Mouse (Mus musculus) heart, embryonic 14.5 days (tissue): Measurements from ENCODE around the gene Marcks. TPM values are rescaled to one million over a fixed set of nuclear protein-coding genes. Genes with fewer than 3 reads are reported as not detected.

Source experiments
- ATAC-seq: fragments of 200-750 bp; cut with Nextera tagmentation; 2 replicates; pipeline ENCODE4 v1.8.0; 2017; ENCODE audit warnings: low read depth, moderate TSS enrichment; ENCODE audit not compliant: insufficient number of reproducible peaks, insufficient read depth, low FRiP score
- H3K27ac ChIP-seq, 2 experiments: fragments of 200-500 bp in 1 of 2; fragments of 300-500 bp in 1 of 2; sonication (generic) in 1 of 2; replicated peaks in 1 of 2; 2 replicates each; pipeline ENCODE4 v1.5.1; 2012 to 2014; ENCODE audit warnings: low read depth in 2 of 2, low read length in 2 of 2, control low read depth in 1 of 2, mild to moderate bottlenecking in 1 of 2, mixed read lengths in 1 of 2; ENCODE audit not compliant: control insufficient read depth in 1 of 2, insufficient read depth in 1 of 2
- H3K27me3 ChIP-seq: fragments of 300-500 bp; sonication (generic); 2 replicates; pipeline ENCODE4 v1.6.1; 2014; ENCODE audit warnings: mild to moderate bottlenecking, low read length, control low read depth; ENCODE audit not compliant: control insufficient read depth, insufficient read depth
- H3K36me3 ChIP-seq: fragments of 300-500 bp; sonication (generic); 2 replicates; pipeline ENCODE4 v1.6.1; 2014; ENCODE audit warnings: mild to moderate bottlenecking, control low read depth, low read length, mixed read lengths; ENCODE audit not compliant: control insufficient read depth, insufficient read depth
- H3K4me1 ChIP-seq, 2 experiments: fragments of 200-500 bp in 1 of 2; fragments of 300-500 bp in 1 of 2; sonication (generic) in 1 of 2; 2 replicates each; pipeline ENCODE4 v1.6.1; 2012 to 2014; ENCODE audit warnings: low read length in 2 of 2, control low read depth in 1 of 2, mixed read lengths in 1 of 2; ENCODE audit not compliant: control insufficient read depth in 2 of 2, insufficient read depth in 2 of 2
- H3K4me2 ChIP-seq: fragments of 300-500 bp; sonication (generic); 2 replicates; pipeline ENCODE4 v1.6.1; 2014; ENCODE audit warnings: mild to moderate bottlenecking, low read length
- H3K4me3 ChIP-seq, 2 experiments: fragments of 200-500 bp in 1 of 2; fragments of 300-500 bp in 1 of 2; sonication (generic) in 1 of 2; 2 replicates each; pipeline ENCODE4 v1.5.1; 2012 to 2014; ENCODE audit warnings: low read length in 2 of 2, mild to moderate bottlenecking in 2 of 2, control low read depth in 1 of 2, low read depth in 1 of 2, moderate library complexity in 1 of 2; ENCODE audit not compliant: control insufficient read depth in 1 of 2, insufficient read depth in 1 of 2
- H3K9ac ChIP-seq: fragments of 300-500 bp; sonication (generic); 2 replicates; pipeline ENCODE4 v1.6.1; 2014; ENCODE audit warnings: mild to moderate bottlenecking, low read length
- H3K9me3 ChIP-seq: fragments of 300-500 bp; sonication (generic); 2 replicates; pipeline ENCODE4 v1.6.1; 2016; ENCODE audit warnings: low read length, control low read depth; ENCODE audit not compliant: control insufficient read depth
- WGBS: fragments of 180-500 bp; shearing (Covaris S2); extraction: QIAGEN DNeasy Blood & Tissue Kit; methylation state at CpG from one replicate; pipeline ENCODE4 v1.1.7; 2014; 5-methylcytosine and 5-hydroxymethylcytosine counted together
- polyA plus RNA-seq: library from polyadenylated mRNA; unstranded; fragments of >200 nt; fragmentation: Nextera tagmentation; extraction: Ambion mirVana; gene quantifications from 2 replicates; pipeline ENCODE4 v1.2.1, GENCODE M21; 2014

Gene Marcks
- polyA plus RNA-seq, 1 experiment from 2014 or later, result 96.5 TPM

DNA sequence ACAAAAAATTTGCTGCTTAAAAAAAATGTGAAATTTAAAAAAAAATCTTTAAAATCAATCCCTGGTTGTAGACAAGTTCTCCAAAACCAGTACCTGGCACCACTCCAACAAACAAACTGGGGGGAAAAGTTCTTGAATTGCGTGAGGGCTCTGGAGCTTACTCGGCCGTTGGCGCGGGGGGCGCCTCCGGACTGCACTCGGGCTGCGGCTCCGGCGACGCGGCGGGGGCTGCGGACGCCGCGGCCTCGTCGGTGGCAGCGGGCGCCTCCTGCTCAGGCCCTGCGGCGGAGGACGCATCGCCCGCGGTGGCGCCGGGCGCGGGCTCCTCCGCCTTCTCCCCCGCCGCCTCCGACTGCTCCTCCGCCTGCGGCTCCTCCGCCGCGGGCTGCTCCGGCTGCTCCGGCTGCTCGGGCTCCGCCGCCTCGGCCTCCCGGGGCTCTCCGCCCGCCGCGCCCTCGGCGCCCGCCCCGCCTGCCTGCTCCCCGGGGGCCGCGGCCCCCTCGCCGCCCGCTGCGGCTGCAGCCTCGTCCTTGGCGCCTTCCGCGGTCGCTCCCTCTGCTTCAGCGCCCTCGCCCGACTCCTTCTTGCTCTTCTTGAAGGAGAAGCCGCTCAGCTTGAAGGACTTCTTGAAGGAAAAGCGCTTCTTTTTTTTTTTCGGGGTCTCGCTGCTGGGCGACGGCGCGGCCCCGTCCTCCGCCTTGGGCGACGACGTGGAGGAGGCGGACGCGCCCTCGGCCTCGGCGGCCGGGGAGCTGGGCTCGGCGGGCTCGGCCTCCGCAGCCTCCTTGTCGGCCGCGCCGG, 2.6 kb downstream of the Marcks start:
- ATAC-seq, result no peak
- peak overlapping the region; percentile 65 to 76 for H3K4me3 ChIP-seq
- WGBS, result under 1% methylated on average over 93 of the region's 99 CpGs
- peak overlapping the region; percentile 84 to 93 for H3K27ac ChIP-seq
- H3K27me3 ChIP-seq, result no peaks in the 10 kb centered on the region
- 0 out of 4 replicates have a peak, but pooled peaks cover 0 to 3% of the 10 kb centered on the region in 2 experiments for H3K4me1 ChIP-seq
- H3K4me2 ChIP-seq, result peak overlapping the region; percentile 85
- no peaks in the 10 kb centered on the region for H3K9me3 ChIP-seq
- H3K36me3 ChIP-seq, result peaks cover 36% of the 10 kb centered on the region
- peak overlapping the region; percentile 97 for H3K9ac ChIP-seq

DNA sequence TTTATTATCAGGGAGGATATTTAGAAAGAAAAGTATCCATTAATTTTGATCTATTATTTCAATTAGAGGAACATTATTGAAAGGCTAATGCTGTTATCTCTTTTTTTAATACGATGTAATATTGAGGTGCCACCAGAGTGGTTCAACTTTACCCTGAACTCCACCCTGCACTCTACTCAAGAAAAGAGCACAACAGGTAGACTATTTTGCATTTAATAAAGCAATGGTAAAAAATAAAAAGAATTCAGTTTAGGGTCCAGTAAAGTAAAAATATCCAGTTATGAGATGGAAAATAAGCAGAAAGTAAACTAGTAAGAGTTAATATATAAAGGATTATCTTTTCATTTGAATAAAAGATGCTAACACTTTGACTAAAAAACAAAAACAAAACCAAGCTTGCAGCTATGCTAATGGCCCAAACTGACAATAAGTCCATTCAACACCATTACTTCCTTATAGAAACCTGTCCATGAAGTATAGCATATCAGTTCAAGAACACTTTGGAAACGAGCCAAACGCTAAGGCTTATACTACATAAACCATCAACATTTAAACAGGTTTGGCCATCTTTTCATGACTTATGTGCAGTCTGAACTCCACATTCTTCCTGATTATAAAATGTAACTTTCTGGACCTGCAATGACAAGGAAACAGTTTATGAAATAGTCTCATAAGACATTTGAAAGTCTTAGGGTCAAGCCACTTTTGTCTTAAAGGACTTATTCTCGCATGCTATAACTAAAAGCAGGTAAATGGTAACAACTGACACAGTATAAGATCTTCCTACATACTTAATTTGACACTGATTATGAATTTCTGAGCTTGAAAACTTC, 4.6 kb downstream of the Marcks start:
- Histone ChIP-seq H3K4me1 (0 out of 4 replicates have a peak, but pooled peaks cover 0 to 3% of the 10 kb centered on the region in 2 experiments), H3K27ac (no peak overlapping the region), H3K9ac (no peak overlapping the region), H3K4me2 (peak overlapping the region; percentile 85), H3K9me3 (no peaks in the 10 kb centered on the region), H3K36me3 (peaks cover 36% of the 10 kb centered on the region), H3K4me3 (peak overlapping the region in 1 of 2 experiments; percentile 16; a peak in 1 of 4 replicates), H3K27me3 (no peaks in the 10 kb centered on the region)
- ATAC-seq, result no peak
- 88% methylated on average over 4 of the region's 4 CpGs for WGBS

- no peak for ATAC-seq
- no peak overlapping the region for H3K4me2 ChIP-seq
- 94% methylated on average over 4 of the region's 4 CpGs for WGBS
Measured at GRCm38 (mm10) chr10:37132671-37133070, 6.0 kb downstream of the Marcks start.

GRCm38 (mm10) chr10:37129652-37130051, 9.1 kb downstream of the Marcks start:
- Histone ChIP-seq H3K27ac (no peak overlapping the region), H3K27me3 (no peaks in the 10 kb centered on the region), H3K4me1 (no peaks in the 10 kb centered on the region), H3K9ac (no peak overlapping the region), H3K36me3 (peaks cover 20% of the 10 kb centered on the region), H3K4me3 (no peak overlapping the region), H3K4me2 (no peak overlapping the region), H3K9me3 (no peaks in the 10 kb centered on the region)
- no peak for ATAC-seq
- WGBS, result 82% methylated on average over 3 of the region's 3 CpGs

More at GRCm38 (mm10) chr10:37132671-37133070, 6.0 kb downstream of the Marcks start:
- Histone ChIP-seq H3K27ac (no peak overlapping the region), H3K36me3 (peaks cover 36% of the 10 kb centered on the region), H3K4me1 (0 out of 4 replicates have a peak, but pooled peaks cover 0 to 3% of the 10 kb centered on the region in 2 experiments), H3K27me3 (no peaks in the 10 kb centered on the region), H3K9ac (no peak overlapping the region), H3K9me3 (no peaks in the 10 kb centered on the region), H3K4me3 (no peak overlapping the region)

DNA sequence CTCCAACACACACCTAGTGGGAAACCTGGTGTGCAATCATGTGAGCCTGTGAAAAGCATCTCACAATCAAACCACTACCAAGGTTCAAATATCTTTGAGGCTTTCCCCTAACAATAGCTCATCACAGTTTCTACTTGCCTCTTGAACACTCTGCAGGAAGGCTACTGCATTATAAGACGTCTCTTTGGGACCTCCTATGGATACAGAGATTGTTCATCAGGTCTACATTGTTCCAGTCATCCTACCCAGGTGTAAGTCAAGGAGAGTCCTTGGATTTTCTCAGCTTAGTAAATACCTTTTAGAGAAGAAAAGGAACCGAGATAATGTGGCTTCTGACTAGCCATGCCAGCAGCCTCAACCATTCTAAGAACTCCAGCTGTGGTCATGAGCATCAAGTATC, 23.4 kb downstream of the Marcks start:
- H3K4me1 ChIP-seq, result no peaks in the 10 kb centered on the region
- no peaks in the 10 kb centered on the region for H3K9me3 ChIP-seq
- H3K27me3 ChIP-seq, result no peaks in the 10 kb centered on the region
- H3K9ac ChIP-seq, result no peak overlapping the region
- H3K27ac ChIP-seq, result no peak overlapping the region
- no peak overlapping the region for H3K4me2 ChIP-seq
- no peak overlapping the region for H3K4me3 ChIP-seq
- no peak for ATAC-seq
- 54% methylated on average over 2 of the region's 2 CpGs for WGBS
- no peaks in the 10 kb centered on the region for H3K36me3 ChIP-seq

GRCm38 (mm10) chr10:37112812-37113211, 25.9 kb downstream of the Marcks start:
- Histone ChIP-seq H3K4me3 (no peak overlapping the region), H3K4me2 (no peak overlapping the region), H3K4me1 (no peaks in the 10 kb centered on the region), H3K27me3 (no peaks in the 10 kb centered on the region), H3K9me3 (no peaks in the 10 kb centered on the region), H3K9ac (no peak overlapping the region), H3K36me3 (no peaks in the 10 kb centered on the region), H3K27ac (no peak overlapping the region)
- no peak for ATAC-seq
- WGBS, result 83% methylated on average over 4 of the region's 4 CpGs

DNA sequence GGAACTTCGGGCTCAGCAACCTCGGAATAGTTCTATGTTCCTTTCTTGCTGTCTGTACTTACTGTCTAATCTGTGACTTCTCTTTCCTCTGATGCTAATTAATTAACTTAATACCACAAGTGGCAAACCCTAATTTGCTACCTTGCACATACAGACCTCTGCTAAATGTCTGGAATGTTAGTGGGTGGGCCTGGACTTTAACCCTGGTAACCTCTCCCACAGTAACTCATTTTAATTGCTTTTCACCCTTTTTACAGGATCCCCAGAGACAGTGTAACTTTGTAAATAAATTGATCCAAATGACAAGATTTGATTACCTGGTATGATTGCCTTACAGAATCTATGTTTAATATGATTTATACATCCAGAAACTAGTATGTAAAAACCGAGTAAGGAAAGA, 26.4 kb downstream of the Marcks start:
- H3K4me2 ChIP-seq, result no peak overlapping the region
- 86% methylated on average over 3 of the region's 3 CpGs for WGBS
- H3K9ac ChIP-seq, result no peak overlapping the region
- H3K27me3 ChIP-seq, result no peaks in the 10 kb centered on the region
- H3K27ac ChIP-seq, result no peak overlapping the region
- H3K9me3 ChIP-seq, result no peaks in the 10 kb centered on the region
- H3K4me1 ChIP-seq, result no peaks in the 10 kb centered on the region
- no peak overlapping the region for H3K4me3 ChIP-seq
- no peaks in the 10 kb centered on the region for H3K36me3 ChIP-seq
- ATAC-seq, result no peak
